Mouse (Mus musculus): ENCODE data around the gene Ndrg2. TPM values are rescaled to one million over a fixed set of nuclear protein-coding genes. Genes with fewer than 3 reads are reported as not detected.

Ndrg2 gene
- total RNA-seq, 4 experiments from 2014 or later, result 843 to 941 (median 912) TPM

DNA sequence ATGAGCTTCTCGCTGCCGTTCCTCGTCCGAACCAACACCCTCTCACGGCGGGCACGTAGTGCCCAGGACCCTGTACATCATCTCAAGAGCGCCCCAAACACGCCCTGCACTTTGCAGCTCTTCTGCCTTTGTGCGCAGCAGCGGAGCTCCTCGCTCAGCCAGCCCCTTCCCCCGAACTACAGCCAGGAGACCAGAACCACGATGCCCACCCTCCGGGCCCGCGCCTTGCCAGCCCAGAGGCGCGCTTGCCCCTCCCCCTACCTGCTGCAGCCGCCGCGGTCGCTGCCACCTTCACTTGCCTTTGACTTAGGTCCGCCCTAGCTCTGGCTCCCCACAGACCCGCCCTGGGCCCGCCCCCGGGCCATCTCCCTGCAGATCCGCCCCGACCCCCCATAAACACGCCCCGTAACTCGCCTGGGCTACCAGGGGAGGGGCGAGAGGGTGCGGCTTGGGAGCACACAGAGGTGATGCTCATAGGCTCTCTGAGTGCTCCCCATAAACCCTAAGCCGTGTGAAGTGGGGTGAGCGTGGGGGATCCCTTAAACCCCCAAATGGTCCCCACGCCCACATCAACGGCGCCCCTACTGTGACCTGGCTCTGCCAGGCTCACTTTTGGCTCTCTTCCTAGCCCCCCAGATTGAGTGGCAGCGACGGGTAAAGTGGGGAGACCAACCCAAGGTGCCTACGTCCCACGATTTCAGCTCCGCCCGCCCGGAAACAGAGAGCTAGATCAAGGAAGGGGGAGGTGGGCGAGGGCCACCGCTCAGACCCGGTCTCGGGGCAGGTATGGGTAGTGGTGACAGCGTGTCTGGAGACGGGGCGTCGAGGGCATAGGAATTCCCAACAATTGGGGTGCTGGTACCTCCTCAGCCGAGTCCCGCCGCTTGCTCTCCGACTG lies 647 bp downstream of the Ndrg2 start:
- peak; percentile 55 to 75 for DNase-seq (ENCODE audit: low spot score in 2 of 2)

DNA sequence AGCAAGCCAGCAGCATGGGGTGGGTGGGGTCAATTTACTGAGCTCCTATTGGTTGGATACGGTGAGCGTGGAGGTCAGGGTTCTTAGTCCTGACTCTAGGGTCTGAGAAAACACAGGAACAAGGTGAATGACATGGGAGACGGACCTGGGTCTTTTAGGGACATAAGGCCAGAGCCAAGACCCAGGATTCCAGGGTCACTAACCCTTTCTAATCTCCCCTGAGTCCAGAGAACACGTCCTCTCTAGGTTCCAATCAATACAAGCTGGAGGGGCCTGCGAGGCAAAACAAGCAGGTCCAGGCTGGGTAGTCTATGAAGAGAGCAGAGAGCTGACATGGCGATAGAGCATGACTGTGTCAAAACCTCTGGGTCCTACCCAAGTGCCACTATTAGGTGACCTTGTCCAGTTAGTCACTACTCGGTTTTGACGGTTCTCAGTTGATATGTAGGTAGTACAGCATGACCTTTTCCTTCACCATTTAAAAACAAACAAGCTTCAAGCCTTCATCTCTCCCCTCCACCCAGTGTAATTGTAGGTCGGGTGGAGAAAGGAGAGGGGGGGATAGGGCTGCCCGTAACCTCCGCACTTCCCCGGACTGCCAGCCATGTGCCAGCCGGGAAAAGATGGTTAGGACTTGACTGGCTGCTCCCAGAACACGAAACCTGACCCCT lies 1.4 kb downstream of the Ndrg2 start:
- DNase-seq (ENCODE audit: low spot score in 2 of 2), result no peak

DNA sequence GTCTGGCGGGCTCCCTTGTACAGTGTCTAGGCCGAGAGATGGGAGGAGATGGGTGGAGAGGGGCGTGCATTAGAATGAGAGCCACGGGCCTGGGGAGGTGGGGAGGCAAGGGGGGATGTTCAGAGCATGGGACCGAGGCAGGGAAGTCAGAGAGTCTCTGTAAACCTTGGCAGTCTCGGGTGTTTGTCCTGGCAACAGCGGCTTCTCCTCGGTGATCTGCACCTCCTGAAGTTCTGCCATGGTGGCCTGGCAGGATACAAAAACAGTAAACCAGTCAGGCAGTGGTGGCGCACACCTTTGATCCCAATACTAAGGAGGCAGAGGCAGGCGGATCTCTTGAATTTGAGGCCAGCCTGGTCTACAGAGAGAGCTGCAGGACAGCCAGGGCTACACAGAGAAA lies 2.7 kb downstream of the Ndrg2 start:
- no peak for DNase-seq (ENCODE audit: low spot score in 2 of 2)

DNA sequence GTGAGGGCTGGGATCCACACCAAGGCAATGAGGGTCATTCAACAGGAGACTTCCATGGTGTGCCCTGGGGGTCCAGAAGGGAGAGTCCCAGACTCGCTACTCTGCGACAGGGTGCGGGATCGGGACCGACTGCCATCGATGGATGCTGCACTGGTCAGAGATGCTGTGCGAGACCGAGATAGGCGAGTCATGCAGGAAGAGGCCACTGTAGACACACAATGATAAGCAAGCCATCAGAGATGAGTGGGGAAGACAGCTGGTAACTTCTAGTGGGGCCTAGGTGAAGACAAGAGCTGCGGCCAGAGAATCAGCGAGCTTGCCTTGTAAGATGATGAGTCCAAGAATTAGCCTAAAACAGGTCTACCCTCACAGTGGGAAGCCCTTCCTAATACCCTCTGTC lies 7.9 kb downstream of the Ndrg2 start:
- DNase-seq (ENCODE audit: low spot score in 2 of 2), result no peak

DNA sequence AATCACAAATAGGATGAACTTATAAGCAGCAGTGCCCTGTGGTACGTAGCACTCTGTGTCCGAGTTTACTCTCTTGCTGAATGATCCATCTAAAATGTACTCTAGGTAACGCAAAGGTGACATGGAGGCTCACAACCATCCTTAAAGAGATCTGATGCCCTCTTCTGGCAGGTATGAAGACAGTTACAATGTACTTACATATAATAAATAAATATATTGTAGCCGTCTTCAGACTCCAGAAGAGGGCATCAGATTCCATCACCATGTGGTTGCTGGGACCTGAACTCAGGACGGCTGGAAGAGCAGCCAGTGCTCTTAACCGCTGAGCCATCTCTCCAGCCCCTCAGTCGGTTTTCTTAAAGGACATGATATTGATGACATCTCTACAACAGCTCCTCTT lies 9.3 kb downstream of the Ndrg2 start:
- DNase-seq (ENCODE audit: low spot score in 2 of 2), result no peak

DNA sequence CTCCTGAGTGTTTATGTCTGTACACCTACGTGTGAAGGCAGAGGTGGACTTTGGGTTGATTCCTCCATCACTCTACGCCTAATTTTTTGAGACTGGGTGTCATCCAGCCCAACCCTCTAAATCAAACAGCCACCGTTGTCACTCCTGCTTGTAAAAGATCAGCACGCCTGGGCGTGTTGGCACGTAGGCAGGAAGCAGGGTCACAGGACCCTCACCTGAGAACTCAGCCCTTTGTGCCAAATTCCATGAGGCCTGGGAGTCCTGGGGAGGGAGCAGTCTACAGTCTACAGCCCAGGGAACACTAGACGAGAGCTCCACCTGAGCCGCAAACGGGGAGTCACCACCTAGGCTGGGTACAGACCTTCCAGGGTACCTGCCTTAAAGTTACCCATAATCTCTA lies 10.2 kb downstream of the Ndrg2 start:
- DNase-seq (ENCODE audit: low spot score in 2 of 2), result no peak

DNA sequence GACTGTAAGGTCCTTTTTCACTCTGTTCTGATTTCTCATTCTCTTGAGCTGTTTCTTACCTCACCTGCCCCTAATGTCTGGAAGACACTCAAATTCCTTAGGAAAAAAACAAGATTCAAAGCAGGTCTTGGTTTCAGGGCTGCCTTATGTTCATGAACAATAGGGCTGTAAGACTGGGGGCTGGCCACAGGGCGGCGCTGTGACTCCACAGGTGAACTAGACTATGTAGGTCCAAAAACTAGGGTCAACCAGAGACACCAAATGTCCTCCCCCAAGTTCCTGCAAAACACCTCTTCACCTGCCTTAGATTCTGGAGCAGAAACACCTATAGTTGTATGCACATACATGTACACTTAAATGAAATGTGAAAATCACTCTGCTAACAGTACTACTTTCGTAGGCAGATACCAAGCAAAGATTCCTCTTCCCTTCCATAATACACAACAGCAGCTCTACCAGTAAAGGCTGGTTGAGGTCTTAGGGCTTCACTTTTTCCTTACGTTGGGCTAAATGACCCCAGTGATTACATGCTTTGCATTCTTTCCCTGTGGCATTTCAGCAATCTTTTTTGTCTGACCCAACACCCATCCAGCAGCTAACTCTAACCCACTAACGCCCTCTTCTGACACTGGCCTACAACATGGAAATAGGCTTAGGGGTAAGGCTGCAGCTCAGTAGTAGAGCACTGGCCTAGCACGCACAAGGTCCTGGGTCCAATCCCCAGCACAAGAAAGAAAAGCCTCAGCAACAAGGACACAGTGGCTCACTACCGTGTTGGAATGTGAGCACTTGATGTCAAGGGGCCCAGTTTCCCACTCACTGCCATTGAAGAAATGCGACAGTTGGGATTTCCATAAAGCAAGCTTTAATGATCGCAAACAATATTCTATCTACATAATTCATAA lies 10.9 kb downstream of the Ndrg2 start:
- peak; percentile 39 to 65 for DNase-seq (ENCODE audit: low spot score in 2 of 2)

DNA sequence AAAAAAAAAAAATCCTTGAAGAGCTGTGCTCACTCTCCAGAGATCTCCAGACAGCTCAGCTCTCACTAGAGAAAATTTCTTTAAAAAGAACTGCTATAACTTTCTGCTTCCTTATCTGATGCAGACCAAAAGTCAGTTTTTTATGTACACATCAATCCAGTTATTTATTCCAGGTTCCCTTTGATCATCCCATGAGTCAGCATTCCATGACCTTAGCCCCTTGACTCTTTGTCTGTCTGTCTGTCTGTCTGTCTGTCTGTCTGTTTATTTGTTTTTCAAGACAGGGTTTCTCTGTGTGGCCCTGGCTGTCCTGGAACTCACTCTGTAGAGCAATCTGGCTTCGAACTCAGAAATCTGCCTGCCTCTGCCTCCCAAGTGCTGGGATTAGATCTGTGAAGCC lies 14.6 kb downstream of the Ndrg2 start:
- no peak for DNase-seq (ENCODE audit: low spot score in 2 of 2)

DNA sequence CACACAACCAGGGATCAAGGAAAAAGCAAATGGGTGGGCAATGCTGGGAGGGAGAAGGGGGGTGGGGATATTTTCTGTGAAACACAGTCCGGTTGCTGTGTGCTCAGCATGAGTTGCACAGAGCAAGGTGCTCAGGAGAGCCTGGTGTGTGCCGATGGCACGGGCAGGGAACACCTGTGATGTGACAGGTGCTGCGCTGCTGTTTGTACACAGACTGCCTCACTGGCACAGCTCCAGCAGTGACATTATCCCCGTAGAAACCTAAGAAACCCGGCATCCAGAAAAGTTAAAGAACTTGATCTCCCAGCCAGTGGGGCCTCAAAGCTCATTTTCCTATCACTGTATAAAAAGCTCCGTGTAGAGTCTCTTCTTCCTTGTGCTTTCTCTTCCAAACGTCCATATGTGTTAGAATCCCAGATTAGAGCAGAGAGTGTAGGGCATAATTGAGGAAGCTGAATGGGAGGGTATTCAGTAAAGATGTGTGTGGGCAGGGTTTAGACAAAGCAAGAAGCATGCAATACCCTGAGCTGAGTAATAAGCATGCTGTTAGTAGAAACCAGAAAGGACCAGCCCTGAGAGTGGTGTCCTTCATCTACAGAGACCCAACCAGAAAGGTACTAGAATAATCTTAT lies 17.3 kb downstream of the Ndrg2 start:
- no peak for DNase-seq (ENCODE audit: low spot score in 2 of 2)

DNA sequence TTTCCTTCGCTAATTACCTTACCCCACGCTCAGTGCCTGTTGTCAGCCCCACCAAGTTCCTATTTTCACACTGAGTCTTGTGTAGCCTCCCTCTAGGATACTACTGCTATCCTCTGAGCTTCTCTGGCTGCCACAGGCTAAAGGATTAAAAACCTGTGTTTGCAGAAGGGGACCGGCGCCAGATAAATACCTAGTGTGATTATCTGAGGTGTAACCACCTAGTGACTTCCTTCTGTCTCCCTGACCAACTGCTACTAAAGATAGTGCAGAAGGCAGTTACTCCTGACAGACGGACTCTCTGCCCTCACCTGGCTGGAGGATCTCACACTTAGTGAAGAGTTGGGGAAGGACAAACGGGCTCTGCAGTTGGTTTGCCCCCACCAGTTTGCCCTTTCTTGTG lies 17.9 kb downstream of the Ndrg2 start:
- no peak for DNase-seq (ENCODE audit: low spot score in 2 of 2)

DNA sequence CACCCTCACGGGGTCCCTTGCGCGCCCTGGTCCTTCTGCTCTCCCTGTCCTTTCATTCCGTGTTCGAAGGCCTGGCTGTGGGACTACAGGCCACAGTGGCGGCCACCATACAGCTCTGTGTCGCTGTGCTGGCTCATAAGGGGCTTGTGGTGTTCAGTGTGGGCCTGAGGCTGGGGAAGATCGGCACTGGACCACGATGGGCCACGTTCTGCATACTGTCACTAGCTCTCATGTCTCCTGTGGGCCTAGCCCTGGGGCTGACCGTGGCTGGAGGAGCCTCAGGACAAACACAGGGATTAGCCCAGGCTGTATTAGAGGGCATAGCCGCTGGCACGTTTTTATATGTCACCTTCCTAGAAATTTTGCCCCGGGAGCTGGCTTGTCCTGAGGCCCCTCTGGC lies 18.9 kb downstream of the Ndrg2 start:
- DNase-seq (ENCODE audit: low spot score in 2 of 2), result no peak

DNA sequence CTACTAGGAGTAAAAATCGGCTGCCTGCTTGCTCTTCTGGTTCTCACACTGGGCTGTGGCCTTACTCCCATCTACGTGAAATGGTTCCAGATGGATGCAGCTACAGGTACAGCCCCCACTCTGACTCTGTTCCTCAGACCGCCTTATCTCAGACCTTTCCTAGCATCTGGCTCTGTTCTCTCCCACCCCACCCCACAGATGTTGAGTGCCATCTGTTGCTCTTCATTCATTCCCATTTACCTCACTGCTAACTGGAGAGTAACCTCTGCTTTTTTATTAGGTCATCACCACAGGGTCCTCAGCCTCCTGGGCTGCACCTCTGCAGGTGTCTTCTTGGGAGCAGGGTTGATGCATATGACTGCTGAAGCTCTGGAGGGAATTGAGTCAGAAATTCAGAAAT lies 20.1 kb downstream of the Ndrg2 start:
- DNase-seq (ENCODE audit: low spot score in 2 of 2), result no peak

DNA sequence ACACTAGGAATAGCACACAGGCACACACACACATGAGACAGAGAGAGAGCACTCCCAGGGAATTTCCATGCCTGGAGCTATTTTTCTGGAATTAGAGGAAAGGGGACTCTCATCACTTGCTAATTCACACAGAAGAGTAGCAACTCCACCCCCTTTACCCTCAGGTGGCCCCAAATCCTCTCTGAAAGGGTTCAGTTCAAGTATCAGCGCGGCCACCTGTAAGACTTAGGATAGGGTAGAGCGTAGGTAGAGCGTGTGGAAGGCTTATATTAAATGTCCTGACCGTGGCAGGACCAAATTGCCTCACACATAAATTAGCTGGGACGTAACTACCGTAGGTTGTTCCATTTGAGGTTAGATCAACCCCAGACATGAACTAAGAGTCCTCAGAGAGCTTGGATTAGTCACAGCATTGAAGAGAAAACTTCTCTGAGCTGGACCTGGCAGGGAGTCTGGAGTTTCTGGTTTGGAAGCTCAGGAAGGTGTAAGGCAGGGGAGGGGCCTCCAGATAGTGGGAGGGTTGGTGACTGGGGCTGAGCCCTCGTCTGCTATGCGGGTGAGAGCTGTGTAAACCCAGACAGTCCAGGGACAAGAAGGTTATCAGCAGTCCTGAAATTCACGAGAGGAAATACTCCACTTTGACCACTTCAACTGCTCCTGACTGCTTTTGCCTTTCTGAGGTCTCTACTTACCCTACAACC lies 20.7 kb downstream of the Ndrg2 start:
- no peak for DNase-seq (ENCODE audit: low spot score in 2 of 2)

DNA sequence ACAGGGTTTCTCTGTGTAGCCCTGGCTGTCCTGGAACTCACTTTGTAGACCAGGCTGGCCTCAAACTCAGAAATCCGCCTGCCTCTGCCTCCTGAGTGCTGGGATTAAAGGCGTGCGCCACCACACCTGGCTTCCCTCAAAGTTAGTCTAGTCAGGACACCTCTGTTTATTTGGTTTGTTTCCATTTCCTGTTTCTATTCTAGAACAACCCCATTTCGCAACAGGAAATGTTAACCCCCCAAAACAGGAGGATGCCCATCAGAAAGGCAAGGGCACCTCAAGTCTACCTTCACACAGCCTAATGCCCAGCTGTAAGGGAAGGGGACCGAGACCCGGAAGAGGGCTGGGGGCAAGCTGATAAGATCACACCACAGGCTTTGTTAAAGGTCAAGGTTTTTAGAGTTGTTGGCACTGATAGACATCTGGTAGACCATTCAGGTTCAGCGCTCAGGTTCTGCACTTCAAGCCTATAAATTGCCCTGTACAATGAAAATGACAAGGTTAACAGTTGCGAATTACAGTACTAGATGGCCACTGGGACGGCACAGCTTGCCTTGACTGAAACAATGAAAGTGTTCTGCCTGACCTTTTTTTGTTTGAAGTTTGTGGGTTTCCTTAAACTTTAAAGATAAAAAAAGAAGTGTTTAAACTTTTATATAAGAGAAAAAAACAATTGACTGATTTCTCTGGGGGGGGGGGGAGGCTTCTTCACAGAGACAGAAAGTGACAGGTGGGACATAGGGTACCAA lies 21.6 kb downstream of the Ndrg2 start, which contains the start of gene Slc39a2:
Gene Slc39a2, plus strand, starts transcription at position 699 of the 749 bp plus-strand sequence.
- no peak for DNase-seq (ENCODE audit: low spot score in 2 of 2)

DNA sequence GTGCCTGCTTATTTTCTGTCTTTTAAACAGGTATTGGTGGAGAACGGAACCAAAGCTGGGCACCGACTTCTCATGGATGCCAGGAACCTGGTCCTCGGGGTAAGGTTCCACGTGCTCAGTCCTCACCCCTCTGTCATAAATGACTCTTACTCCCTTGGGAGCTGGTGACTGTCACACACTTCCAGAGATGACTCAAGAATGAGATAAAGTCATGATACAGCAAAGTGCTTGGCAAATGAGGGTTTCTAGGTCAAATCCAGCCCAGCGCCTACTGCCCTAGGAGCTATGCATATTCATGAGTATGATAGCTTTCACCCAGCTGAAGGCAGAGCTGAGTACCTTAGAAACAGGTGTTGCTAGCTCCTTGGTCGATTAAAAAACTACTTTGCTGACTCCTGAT lies 24.1 kb downstream of the Ndrg2 start:
- no peak for DNase-seq (ENCODE audit: low spot score in 2 of 2)

DNA sequence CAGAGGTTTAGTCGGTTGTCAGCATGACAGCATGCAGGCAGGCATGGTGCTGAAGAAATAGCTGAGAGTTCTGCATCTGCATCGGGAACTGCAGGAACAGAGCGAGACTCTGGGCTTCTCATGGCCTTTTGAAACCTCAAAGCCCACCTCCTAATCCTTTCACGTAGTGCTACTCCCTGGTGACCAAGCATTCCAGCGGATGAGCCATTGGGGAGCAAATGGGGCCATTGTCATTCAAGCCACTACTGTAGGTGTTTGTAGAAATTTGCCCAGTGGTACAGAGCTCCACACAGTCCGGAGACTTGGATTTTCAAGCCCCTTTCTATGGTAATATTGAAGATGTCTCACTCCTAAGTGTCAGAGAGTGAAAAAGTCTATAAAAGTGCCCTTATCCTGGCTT lies 27.9 kb downstream of the Ndrg2 start:
- no peak for DNase-seq (ENCODE audit: low spot score in 2 of 2)

DNA sequence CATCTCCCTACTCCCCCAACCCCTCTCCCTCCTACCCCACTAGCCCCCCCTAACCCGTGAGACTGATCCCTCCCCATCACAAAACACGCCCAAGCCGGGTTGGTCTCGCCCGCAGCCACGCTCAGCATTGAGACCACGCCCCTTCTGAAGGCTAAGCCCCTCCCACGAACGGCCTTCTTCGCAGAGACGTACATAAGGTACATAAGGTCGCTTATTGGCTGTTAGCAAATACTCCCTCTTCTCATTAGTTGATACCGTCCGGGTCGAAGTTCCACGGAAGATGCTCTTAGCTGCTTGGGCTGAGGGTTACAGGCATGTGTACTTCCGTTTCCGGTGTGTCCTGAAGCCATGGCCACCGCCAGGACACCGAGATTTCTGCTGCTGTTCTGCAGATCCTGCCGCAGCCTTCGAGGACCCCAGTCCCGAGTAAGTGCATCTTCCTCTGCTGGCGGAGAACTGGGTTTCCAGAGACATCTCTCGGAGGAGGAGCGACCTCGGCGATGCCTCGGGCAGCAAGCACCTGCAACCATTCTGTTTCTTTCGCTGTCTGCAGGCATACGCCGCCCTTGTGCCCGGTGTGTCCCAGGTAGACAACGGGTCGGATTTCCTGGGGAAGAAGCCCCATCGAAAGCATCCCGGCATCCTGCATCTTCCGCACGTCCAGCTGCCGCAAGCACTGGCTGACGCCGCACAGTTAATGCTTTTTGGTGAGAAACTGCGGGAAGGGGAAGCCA lies 29.2 kb downstream of the Ndrg2 start, which contains the start of gene Mettl17:
Gene Mettl17, plus strand, starts transcription at position 245 of the 734 bp plus-strand sequence.
- DNase-seq (ENCODE audit: low spot score in 2 of 2), result peak; percentile 88 to 95

DNA sequence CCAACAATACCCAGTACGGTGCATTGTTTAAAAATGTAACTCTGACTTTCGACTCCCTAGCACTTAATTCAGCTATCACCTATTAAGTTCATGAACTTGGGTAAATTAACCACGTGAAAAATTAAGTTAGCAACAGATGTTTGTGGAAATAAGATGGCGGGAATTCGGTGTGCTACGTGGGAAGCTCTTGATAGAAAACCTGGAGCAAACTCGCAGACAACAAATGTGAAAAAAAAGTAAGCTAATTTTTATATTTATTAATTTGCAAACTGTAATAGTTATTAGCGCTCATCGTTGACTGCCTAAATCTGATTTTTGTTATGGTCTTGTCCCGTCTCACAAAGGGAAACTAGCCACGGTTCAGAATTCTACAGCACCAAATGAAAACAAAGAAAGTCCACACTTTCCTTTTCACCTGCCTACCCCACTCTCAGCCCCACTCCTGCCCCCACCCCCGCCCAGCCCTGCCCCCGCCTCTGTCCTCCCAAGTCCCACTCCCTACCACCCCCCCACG lies 29.9 kb downstream of the Ndrg2 start:
- DNase-seq (ENCODE audit: low spot score in 2 of 2), result no peak

DNA sequence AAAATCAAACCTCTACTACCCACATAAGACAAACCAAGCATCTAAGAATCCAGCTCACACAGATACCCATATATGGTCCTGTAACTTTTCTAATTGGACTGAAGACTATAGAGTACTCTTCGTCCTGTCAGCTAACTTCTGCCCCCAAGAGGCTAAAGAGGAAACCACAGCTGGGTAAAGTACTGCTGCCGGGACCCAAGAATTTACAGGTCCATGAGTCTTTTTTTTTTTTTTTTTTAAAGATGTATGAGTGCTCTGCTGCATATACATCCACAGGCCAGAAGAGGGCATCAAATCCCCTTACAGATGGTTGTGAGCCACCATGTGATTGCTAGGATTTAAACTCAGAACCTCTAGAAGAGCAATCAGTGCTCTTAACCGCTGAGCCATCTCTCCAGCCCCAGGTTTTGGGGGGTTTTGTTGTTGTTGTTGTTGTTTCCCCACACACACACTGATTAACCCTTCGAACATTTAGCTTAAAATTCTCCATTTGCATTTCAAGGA lies 30.4 kb downstream of the Ndrg2 start:
- peak; percentile 50 to 53 for DNase-seq (ENCODE audit: low spot score in 2 of 2)

Measured in layer of hippocampus, adult 8-10 months (tissue).